ENCODE assay signal across 19 mouse cellular contexts in genomic region chr2:90864184-90864583, GRCm38 (mm10). TPM values are rescaled to one million over a fixed set of nuclear protein-coding genes. Genes with fewer than 3 reads are reported as not detected.
A peak's percentile ranks its signal among the peaks of the same experiment; 100 is the strongest.
DNase-seq lines count a peak whose midpoint lies in the region; ATAC-seq and TF ChIP-seq lines count a peak whose summit lies in the region.
"Had no signal": no experiment of that assay in that cellular context is flagged by ENCODE, and none has a peak within 500 bp of the region (broad histone marks: within the 10 kb centered on the region; RNA-seq: fewer than 3 reads in every experiment).

No protein-coding gene starts in this region.

- H3K36me3 ChIP-seq in forebrain, embryonic 12.5 days (replicated peaks) = peaks cover 80% of the 10 kb centered on the region
- peaks cover 95% of the 10 kb centered on the region for H3K36me3 ChIP-seq in forebrain, embryonic 10.5 days (replicated peaks)
- peaks cover 34% of the 10 kb centered on the region for H3K36me3 ChIP-seq in hindbrain, embryonic 16.5 days (ENCODE audit: control insufficient read depth, insufficient read depth, low read length)
- peaks cover 71% of the 10 kb centered on the region for H3K36me3 ChIP-seq in neural tube, embryonic 12.5 days
- H3K36me3 ChIP-seq in intestine, embryonic 16.5 days (ENCODE audit: control insufficient read depth, insufficient read depth, low read length) = peaks cover 14% of the 10 kb centered on the region

- H3K27ac ChIP-seq in forebrain, embryonic 12.5 days = 0 out of 2 replicates have a peak overlapping the region, but pooled peaks have one; percentile 56
- H3K27ac ChIP-seq in forebrain, embryonic 10.5 days = no peak overlapping the region
- H3K27ac ChIP-seq in hindbrain, embryonic 16.5 days (ENCODE audit: low read depth, low read length) = peak overlapping the region; percentile 34; the same call in 1 of the 2 replicates
- H3K27ac ChIP-seq in neural tube, embryonic 12.5 days = no peak overlapping the region
- H3K27ac ChIP-seq in intestine, embryonic 16.5 days (ENCODE audit: low read length) = no peak overlapping the region
- H3K27ac ChIP-seq: embryonic facial prominence, embryonic 10.5 days; limb, embryonic 15.5 days; stomach, postnatal 0 days had no signal

- peaks cover 3% of the 10 kb centered on the region; the same call in 1 of the 2 replicates for H3K4me1 ChIP-seq in forebrain, embryonic 12.5 days
- H3K4me1 ChIP-seq in forebrain, embryonic 10.5 days = peaks cover 11% of the 10 kb centered on the region; the same call in 1 of the 2 replicates
- no peaks in the 10 kb centered on the region for H3K4me1 ChIP-seq in hindbrain, embryonic 16.5 days (ENCODE audit: control insufficient read depth, insufficient read depth, low read depth, low read length)
- H3K4me1 ChIP-seq in neural tube, embryonic 12.5 days = no peaks in the 10 kb centered on the region
- H3K4me1 ChIP-seq in intestine, embryonic 16.5 days (ENCODE audit: control insufficient read depth, insufficient read depth, low read length) = no peaks in the 10 kb centered on the region
- H3K4me1 ChIP-seq: embryonic facial prominence, embryonic 10.5 days; limb, embryonic 15.5 days had no signal

- DNase-seq in forebrain, embryonic 10.5 days (ENCODE audit: extremely low spot score, low spot score) = no peak
- peak; percentile 69 for DNase-seq in brain, embryonic 14.5 days (ENCODE audit: low read depth)
- no peak for DNase-seq in urinary bladder, postnatal 36 days (ENCODE audit: low spot score in 2 of 2)
- DNase-seq: cerebellum, adult 11 months; cerebellum, postnatal 14 days; kidney, adult 18-20 months; kidney, postnatal 14 days; lung, postnatal 10 days; right cerebral cortex, postnatal 25 days had no signal

- H3K27me3 ChIP-seq in forebrain, embryonic 12.5 days = no peaks in the 10 kb centered on the region
- no peaks in the 10 kb centered on the region for H3K27me3 ChIP-seq in forebrain, embryonic 10.5 days (ENCODE audit: poor library complexity, severe bottlenecking)
- no peaks in the 10 kb centered on the region for H3K27me3 ChIP-seq in hindbrain, embryonic 16.5 days (replicated peaks; ENCODE audit: control insufficient read depth, insufficient read depth, low read length)
- no peaks in the 10 kb centered on the region for H3K27me3 ChIP-seq in neural tube, embryonic 12.5 days (replicated peaks)
- H3K27me3 ChIP-seq in intestine, embryonic 16.5 days (replicated peaks; ENCODE audit: control insufficient read depth, insufficient read depth, low read length) = no peaks in the 10 kb centered on the region
- H3K27me3 ChIP-seq: CH12.LX; heart, embryonic 12.5 days; limb, embryonic 15.5 days; megakaryocyte, embryonic 14.5 days had no signal

- no peak overlapping the region for H3K9ac ChIP-seq in forebrain, embryonic 12.5 days
- no peak overlapping the region for H3K9ac ChIP-seq in hindbrain, embryonic 16.5 days (ENCODE audit: low read depth, low read length)
- H3K9ac ChIP-seq in neural tube, embryonic 12.5 days = no peak overlapping the region
- no peak overlapping the region for H3K9ac ChIP-seq in intestine, embryonic 16.5 days (ENCODE audit: low read depth, low read length)
- H3K9ac ChIP-seq: heart, embryonic 12.5 days; limb, embryonic 15.5 days had no signal

- ATAC-seq in forebrain, embryonic 12.5 days (ENCODE audit: low FRiP score) = 0 out of 2 replicates have a peak, but pooled peaks have one; percentile 55
- ATAC-seq in hindbrain, embryonic 16.5 days = no peak
- peak; percentile 73; the same call in 1 of the 2 replicates for ATAC-seq in neural tube, embryonic 12.5 days (ENCODE audit: low FRiP score, low read depth)
- no peak for ATAC-seq in intestine, embryonic 16.5 days

- H3K4me3 ChIP-seq in forebrain, embryonic 12.5 days (replicated peaks) = no peak overlapping the region
- no peak overlapping the region for H3K4me3 ChIP-seq in forebrain, embryonic 10.5 days
- H3K4me3 ChIP-seq in hindbrain, embryonic 16.5 days (ENCODE audit: low read length) = no peak overlapping the region
- H3K4me3 ChIP-seq in neural tube, embryonic 12.5 days = no peak overlapping the region
- H3K4me3 ChIP-seq in intestine, embryonic 16.5 days (ENCODE audit: low read length) = no peak overlapping the region
- H3K4me3 ChIP-seq: embryonic facial prominence, embryonic 10.5 days; heart, embryonic 12.5 days; limb, embryonic 15.5 days; megakaryocyte, embryonic 14.5 days had no signal

- H3K4me2 ChIP-seq in forebrain, embryonic 12.5 days = no peak overlapping the region
- no peak overlapping the region for H3K4me2 ChIP-seq in hindbrain, embryonic 16.5 days (ENCODE audit: low read length)
- no peak overlapping the region for H3K4me2 ChIP-seq in neural tube, embryonic 12.5 days (replicated peaks)
- no peak overlapping the region for H3K4me2 ChIP-seq in intestine, embryonic 16.5 days (ENCODE audit: low read depth, low read length)
- H3K4me2 ChIP-seq: heart, embryonic 12.5 days; limb, embryonic 15.5 days had no signal

- no peak for TF ChIP-seq CTCF in brain, embryonic 14.5 days (IDR thresholded peaks at IDR 0.05; ENCODE audit: borderline replicate concordance, extremely low read depth, insufficient read depth, insufficient read length)

- TF ChIP-seq POLR2A in brain, embryonic 14.5 days (IDR thresholded peaks at IDR 0.05; ENCODE audit: borderline replicate concordance, extremely low read depth, insufficient read depth, insufficient read length, poor library complexity, severe bottlenecking) = no peak

- H3K9me3 ChIP-seq in forebrain, embryonic 12.5 days = no peaks in the 10 kb centered on the region
- no peaks in the 10 kb centered on the region for H3K9me3 ChIP-seq in forebrain, embryonic 10.5 days
- H3K9me3 ChIP-seq in hindbrain, embryonic 16.5 days (ENCODE audit: control insufficient read depth, low read length) = no peaks in the 10 kb centered on the region
- H3K9me3 ChIP-seq in neural tube, embryonic 12.5 days = no peaks in the 10 kb centered on the region
- H3K9me3 ChIP-seq in intestine, embryonic 16.5 days (ENCODE audit: control insufficient read depth, low read length) = no peaks in the 10 kb centered on the region
- H3K9me3 ChIP-seq: embryonic facial prominence, embryonic 10.5 days; heart, embryonic 12.5 days; limb, embryonic 15.5 days; megakaryocyte, embryonic 14.5 days had no signal

RNA-seq across cellular contexts. Expression of gene Mtch2, which starts 17.2 kb away (rescaled TPM):
- polyA plus RNA-seq in forebrain, embryonic 12.5 days (2016; fragmentation: Nextera tagmentation; extraction: Ambion mirVana) = 214 and 215 TPM in 2 replicates
- polyA plus RNA-seq in forebrain, embryonic 10.5 days (2016; fragmentation: Nextera tagmentation; extraction: Ambion mirVana) = 245 and 249 TPM in 2 replicates
- polyA plus RNA-seq in brain, embryonic 14.5 days (2012; rRNA removed) = 145 and 167 TPM in 2 replicates
- polyA plus RNA-seq in hindbrain, embryonic 16.5 days (2015; fragmentation: Nextera tagmentation; extraction: Ambion mirVana) = 256 and 257 TPM in 2 replicates
- 216 and 237 TPM in 2 replicates for polyA plus RNA-seq in neural tube, embryonic 12.5 days (2016; fragmentation: Nextera tagmentation; extraction: Ambion mirVana)
- polyA plus RNA-seq in intestine, embryonic 16.5 days (2015; fragmentation: Nextera tagmentation; extraction: Ambion mirVana) = 409 and 416 TPM in 2 replicates

RNA-seq across cellular contexts. Expression of gene C1qtnf4, which starts 21.5 kb away (rescaled TPM):
- polyA plus RNA-seq in forebrain, embryonic 12.5 days (2016; fragmentation: Nextera tagmentation; extraction: Ambion mirVana) = 15.9 and 28.0 TPM in 2 replicates
- 3.1 and 3.4 TPM in 2 replicates for polyA plus RNA-seq in forebrain, embryonic 10.5 days (2016; fragmentation: Nextera tagmentation; extraction: Ambion mirVana)
- 165 and 182 TPM in 2 replicates for polyA plus RNA-seq in brain, embryonic 14.5 days (2012; rRNA removed)
- polyA plus RNA-seq in hindbrain, embryonic 16.5 days (2015; fragmentation: Nextera tagmentation; extraction: Ambion mirVana) = 19.8 and 26.6 TPM in 2 replicates
- 62.3 and 74.0 TPM in 2 replicates for polyA plus RNA-seq in neural tube, embryonic 12.5 days (2016; fragmentation: Nextera tagmentation; extraction: Ambion mirVana)
- polyA plus RNA-seq in intestine, embryonic 16.5 days (2015; fragmentation: Nextera tagmentation; extraction: Ambion mirVana) = 3.3 and 4.8 TPM in 2 replicates

RNA-seq across cellular contexts. Expression of gene Kbtbd4, which starts 40.4 kb away (rescaled TPM):
- 59.1 and 61.2 TPM in 2 replicates for polyA plus RNA-seq in forebrain, embryonic 12.5 days (2016; fragmentation: Nextera tagmentation; extraction: Ambion mirVana)
- polyA plus RNA-seq in forebrain, embryonic 10.5 days (2016; fragmentation: Nextera tagmentation; extraction: Ambion mirVana) = 59.1 and 61.4 TPM in 2 replicates
- 42.3 and 44.8 TPM in 2 replicates for polyA plus RNA-seq in brain, embryonic 14.5 days (2012; rRNA removed)
- 56.7 and 61.4 TPM in 2 replicates for polyA plus RNA-seq in hindbrain, embryonic 16.5 days (2015; fragmentation: Nextera tagmentation; extraction: Ambion mirVana)
- 46.8 and 48.2 TPM in 2 replicates for polyA plus RNA-seq in neural tube, embryonic 12.5 days (2016; fragmentation: Nextera tagmentation; extraction: Ambion mirVana)
- 24.8 and 27.1 TPM in 2 replicates for polyA plus RNA-seq in intestine, embryonic 16.5 days (2015; fragmentation: Nextera tagmentation; extraction: Ambion mirVana)

RNA-seq across cellular contexts. Expression of gene Ndufs3, which starts 40.4 kb away (rescaled TPM):
- polyA plus RNA-seq in forebrain, embryonic 12.5 days (2016; fragmentation: Nextera tagmentation; extraction: Ambion mirVana) = 188 and 192 TPM in 2 replicates
- polyA plus RNA-seq in forebrain, embryonic 10.5 days (2016; fragmentation: Nextera tagmentation; extraction: Ambion mirVana) = 201 and 203 TPM in 2 replicates
- 144 and 185 TPM in 2 replicates for polyA plus RNA-seq in brain, embryonic 14.5 days (2012; rRNA removed)
- polyA plus RNA-seq in hindbrain, embryonic 16.5 days (2015; fragmentation: Nextera tagmentation; extraction: Ambion mirVana) = 221 and 244 TPM in 2 replicates
- 195 and 205 TPM in 2 replicates for polyA plus RNA-seq in neural tube, embryonic 12.5 days (2016; fragmentation: Nextera tagmentation; extraction: Ambion mirVana)
- 301 and 316 TPM in 2 replicates for polyA plus RNA-seq in intestine, embryonic 16.5 days (2015; fragmentation: Nextera tagmentation; extraction: Ambion mirVana)

Comparison
In these comparisons a context has a peak if more than half of its experiments do, and no peak if none do; other contexts are left out.
1. H3K27ac ChIP-seq: peak in forebrain, embryonic 12.5 days (single experiment) and hindbrain, embryonic 16.5 days (single experiment); none in forebrain, embryonic 10.5 days (single experiment), neural tube, embryonic 12.5 days (single experiment) and intestine, embryonic 16.5 days (single experiment).
2. ATAC-seq: peak in forebrain, embryonic 12.5 days (single experiment) and neural tube, embryonic 12.5 days (single experiment); none in hindbrain, embryonic 16.5 days (single experiment) and intestine, embryonic 16.5 days (single experiment).